Mouse (Mus musculus) spleen, postnatal 10 days (tissue): ENCODE measurements at regions not wholly inside any gene's neighbourhood (a gene's known extent, or its start where the extent isn't known, plus 50 kb on each side); places are given as distances from the start of the nearest gene placed in this dataset.
A peak's percentile ranks its signal among the peaks of the same experiment; 100 is the strongest.

ENCODE experiments used
- DNase-seq, 2 experiments: peaks; one replicate each; pipeline ENCODE4 v3.0.0; 2021 to 2022; ENCODE audit warnings: low spot score in 2 of 2

GRCm38 (mm10) chr7:137750741-137751140, 313.3 kb downstream of the Glrx3 start:
- DNase-seq = no peak

- no peak for DNase-seq
Observed at GRCm38 (mm10) chr7:137751151-137751859, 313.9 kb downstream of the Glrx3 start.

DNA sequence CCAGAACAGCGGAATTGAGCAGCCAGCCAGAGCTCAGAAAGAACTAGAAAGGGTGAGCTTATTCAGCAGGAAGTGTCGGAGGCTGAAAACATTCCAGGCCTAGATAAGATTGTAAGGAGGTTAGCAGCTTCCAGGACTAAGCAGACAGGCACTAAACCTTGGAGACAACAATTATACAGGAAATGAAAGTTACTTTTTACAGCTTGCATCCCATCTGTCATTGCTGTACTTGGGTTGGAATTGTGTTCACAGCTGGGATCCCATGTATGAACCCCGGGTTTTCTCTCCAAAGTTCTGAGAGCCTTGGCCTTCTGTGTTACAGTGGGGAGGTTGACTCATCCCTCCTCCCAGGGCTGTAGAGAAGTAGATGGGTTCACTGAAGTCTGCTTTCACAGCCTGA, 328.5 kb downstream of the Glrx3 start:
- DNase-seq = no peak

- no peak for DNase-seq
Observed at GRCm38 (mm10) chr7:137766721-137767120, 329.3 kb downstream of the Glrx3 start.

DNA sequence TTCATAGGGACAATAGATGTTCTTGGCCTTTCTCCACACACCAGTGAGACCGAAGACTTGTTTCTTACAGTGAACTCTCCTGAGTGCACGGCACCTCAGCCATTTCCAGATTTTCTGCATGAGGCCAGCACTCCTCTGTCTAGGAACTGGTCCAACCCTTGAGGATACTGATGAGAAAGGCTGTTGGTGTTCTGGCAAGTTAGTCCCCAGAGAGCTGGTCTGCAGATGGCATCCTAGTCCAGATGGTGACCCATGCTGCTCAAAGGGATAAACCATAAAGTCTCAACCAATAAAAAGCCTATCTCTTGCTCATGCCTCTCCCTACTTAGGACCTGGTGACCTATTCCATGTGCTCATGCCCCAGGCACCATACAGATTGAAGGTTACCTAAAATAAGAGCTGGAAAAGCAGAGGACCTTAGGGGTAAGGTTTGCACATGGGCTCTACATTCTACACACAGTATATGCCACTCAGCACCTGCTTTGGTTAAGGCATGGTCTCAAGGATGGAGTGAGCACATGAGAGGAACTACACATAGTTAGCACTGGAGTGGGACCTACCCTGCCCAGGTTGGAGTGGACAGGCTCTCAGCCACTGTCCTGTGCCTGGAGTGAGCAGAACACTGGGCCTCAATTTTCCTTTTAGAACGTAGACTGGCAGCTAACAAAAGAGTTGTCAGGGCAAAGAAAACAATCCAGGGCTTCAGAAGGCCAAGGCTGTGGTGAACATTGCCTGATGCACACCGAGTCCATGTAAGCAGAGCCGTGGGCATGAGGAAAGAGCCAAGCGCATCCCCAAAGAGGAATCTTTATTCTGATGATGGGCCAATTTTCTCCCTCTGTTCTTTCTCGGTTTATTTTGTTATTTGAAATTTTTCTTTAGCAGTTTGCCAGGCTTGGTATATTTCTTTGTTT, 335.9 kb downstream of the Glrx3 start:
- no peak for DNase-seq

DNA sequence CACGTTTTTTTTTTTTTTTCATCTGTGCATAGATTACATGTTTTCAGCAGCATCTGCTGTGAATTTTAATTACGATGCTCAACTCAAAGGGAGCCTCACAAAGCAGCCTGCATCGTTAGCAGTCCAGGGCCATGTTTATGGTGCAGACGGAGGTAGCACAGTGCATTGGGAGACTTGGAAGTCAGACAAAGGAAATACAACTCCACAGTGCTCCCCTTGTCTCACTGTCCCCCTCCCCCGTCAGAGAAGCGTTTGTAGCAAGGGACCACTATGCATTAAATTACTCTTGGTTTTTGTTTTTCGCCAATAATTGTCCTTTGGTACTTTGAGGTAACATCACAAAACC, 336.5 kb downstream of the Glrx3 start:
- no peak for DNase-seq

DNA sequence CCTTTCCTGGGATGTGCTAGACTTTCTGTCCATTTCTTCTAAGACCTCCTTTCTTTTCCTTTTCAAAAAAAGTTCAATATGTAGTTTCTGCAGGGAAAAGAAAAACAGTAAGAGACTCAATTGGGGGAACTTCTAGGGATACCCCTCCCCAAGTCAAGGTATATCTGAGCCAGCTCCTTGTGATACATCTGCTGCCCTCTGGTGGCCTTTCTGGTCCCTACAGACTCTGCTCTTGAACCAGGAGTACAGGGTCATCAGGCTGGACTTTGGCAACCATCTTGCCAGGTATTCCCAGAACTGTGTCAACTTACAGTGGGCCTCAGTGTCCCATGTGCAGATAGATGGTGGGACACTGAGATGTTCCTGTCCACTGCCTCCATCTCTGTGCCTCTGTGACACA, 346.5 kb downstream of the Glrx3 start:
- peak; percentile 7 to 48 for DNase-seq

GRCm38 (mm10) chr7:137805361-137805760, 367.9 kb downstream of the Glrx3 start:
- DNase-seq = no peak

DNA sequence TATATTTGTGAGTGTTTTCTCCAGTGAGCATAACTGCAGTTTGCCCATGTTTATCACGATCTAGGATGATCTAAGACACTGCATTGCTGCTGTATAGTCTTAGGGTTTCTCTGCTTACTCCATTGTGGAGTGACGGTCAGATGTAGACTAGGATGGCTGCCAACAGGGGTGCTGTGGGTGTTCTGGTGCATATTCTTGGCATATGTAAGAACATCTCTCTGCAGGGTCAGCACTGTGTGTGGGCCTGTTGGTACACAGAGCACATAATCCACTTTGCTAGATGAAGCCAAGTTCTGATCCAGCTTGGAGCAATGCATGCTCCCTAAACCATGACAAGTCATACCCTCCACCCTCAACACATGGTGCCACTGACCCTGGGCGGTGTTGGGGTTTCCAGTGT, 375.4 kb downstream of the Glrx3 start:
- DNase-seq = no peak

DNA sequence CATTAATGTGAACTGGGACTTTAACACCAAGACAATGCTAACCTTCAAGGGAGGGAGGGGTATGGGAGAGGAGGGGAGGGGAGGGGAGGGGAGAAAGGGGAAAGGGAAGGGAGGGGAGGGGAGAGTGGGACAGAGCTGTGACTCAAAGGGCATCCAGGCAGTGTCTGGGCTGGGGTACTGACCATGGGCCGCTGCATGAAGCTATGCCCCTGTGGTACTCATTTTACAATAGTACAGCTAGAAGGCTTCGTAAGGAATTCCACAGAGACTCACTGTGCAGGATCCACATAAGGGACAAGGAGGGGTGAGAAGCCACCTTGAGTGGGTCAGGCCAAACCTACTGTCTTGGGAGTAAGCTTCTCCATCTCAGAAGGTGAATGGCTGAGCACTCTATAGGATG, 403.1 kb downstream of the Glrx3 start:
- no peak for DNase-seq

DNA sequence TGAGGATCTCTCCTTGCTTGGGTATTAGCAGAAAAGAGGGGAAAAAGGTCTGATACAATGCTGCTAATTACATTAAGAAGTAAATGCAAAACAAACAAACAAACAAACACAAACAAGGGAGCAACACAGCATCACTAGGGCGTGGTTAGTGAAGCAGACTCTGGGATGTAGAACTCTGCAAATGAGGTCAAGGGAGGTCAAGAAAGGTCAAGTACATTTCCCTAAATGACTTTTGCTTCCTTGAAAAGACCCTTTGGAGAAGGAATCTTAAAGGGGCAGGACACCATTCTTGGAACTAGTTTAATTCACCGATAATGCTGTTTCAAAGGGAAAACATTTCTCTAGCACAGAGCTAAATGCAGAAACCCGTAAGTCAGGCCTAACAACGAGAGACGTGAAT, 403.6 kb downstream of the Glrx3 start:
- DNase-seq = no peak

DNA sequence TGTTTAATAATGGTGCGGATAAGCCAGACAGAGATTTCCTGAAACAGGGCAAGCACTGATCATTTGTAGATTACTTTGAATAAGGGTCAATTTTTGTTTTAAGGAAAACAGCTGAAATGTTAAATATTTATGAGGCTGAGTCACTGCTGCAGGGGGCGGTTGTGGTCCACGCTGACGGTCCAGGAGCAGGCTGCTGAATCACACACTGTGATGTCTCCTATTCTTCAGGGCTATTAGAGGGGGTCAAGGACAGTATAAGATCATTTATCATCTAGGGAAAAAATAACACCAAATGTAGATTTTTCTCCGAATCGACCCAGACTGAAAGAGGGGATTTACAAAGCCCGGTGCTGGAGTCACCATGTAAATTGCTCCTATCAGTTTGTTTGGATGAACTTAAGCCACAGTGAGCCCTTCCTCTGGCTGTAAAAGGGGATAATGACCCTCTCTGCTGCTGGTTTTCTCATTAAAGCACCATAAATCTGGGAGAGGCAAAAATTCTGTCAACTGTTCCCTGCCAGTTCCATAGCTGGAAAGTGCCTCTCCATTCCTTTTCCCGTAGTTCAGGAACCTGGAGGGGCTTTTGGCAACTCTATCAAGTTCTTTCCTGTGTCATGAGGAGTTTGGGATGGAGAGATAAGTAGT, 404.2 kb downstream of the Glrx3 start:
- no peak for DNase-seq

DNA sequence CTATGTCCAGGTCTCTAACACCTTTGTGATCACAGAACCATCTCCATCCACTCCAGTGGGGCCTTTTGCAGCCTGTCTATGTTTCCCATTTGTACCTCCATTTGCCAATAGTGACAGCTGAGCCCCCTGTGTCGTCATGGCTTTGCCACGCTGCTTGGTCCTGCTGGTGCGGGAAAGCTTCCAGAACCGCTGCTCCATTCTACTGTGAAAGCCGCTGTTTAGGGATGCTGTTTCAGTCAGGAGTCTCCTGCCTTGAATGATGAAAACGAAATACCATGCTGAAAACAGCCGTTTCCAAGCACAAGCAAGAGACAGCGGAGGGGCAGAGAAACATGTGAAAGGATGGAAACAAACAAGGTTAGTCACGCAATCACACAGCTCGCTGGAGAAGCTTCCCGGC, 410.4 kb downstream of the Glrx3 start:
- DNase-seq = no peak

GRCm38 (mm10) chr7:137851061-137851460, 413.6 kb downstream of the Glrx3 start:
- no peak for DNase-seq

GRCm38 (mm10) chr7:137859681-137860080, 422.3 kb downstream of the Glrx3 start:
- no peak for DNase-seq

DNA sequence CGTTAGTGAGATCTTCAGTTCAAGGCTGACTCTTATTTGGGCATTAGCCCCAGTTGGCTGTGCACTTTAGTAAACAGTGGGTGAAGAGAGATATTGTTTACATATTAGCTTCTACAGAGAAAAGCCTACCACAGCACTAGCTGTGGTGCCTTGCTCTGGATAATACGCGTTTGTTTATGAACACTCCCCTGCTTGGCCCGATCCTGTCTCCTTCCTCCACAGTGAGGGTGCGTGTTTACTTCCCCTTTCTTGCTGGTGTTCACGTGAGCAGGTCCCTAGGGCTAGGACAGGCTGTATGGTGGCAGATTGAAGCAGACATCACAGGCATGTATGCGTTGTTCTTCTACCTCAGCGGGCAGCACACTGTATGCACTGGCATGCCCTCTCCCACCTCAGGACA, 423.1 kb downstream of the Glrx3 start:
- no peak for DNase-seq

- DNase-seq = no peak
Observed at GRCm38 (mm10) chr7:137864912-137865311, 427.5 kb downstream of the Glrx3 start.

- no peak for DNase-seq
Observed at GRCm38 (mm10) chr7:137865457-137865856, 428.0 kb downstream of the Glrx3 start.

DNA sequence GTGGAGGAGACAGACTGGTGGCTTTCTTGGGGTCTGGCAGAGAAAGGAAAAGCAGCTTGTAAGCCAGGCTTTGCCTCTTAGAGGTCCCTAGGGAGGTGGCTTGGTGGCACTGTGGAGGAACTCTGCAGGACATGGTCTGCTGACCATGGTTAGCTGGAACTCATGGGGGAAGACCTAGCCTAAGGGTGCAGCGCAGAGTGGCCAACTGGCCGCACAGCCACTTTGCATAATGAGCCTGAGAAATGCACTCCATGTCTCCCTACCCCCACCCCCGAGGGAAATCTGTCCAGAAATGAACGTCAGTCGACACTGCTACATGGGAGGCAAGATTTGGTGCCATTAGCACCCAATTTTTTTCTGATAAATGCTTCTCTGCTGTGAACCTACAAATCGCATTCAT, 429.5 kb downstream of the Glrx3 start:
- no peak for DNase-seq

- no peak for DNase-seq
Observed at GRCm38 (mm10) chr7:137868501-137868900, 431.1 kb downstream of the Glrx3 start.

GRCm38 (mm10) chr7:137875306-137875705, 437.9 kb downstream of the Glrx3 start:
- no peak for DNase-seq

GRCm38 (mm10) chr7:137879296-137879695, 441.9 kb downstream of the Glrx3 start:
- no peak for DNase-seq

GRCm38 (mm10) chr7:137882876-137883275, 445.5 kb downstream of the Glrx3 start:
- no peak for DNase-seq
